Mouse (Mus musculus) erythroblast, embryonic 14.5 days (primary cell): ENCODE measurements around the gene Apof.

Source experiments
- GATA1 ChIP-seq: IDR thresholded peaks from 2 replicates; pipeline ENCODE4 v1.6.1; 2012; ENCODE audit warnings: low read length, inconsistent platforms, mixed read lengths
- TAL1 ChIP-seq: IDR thresholded peaks from 3 replicates; pipeline ENCODE4 v1.6.1; 2012; ENCODE audit warnings: low read length, inconsistent platforms, mixed read lengths

DNA sequence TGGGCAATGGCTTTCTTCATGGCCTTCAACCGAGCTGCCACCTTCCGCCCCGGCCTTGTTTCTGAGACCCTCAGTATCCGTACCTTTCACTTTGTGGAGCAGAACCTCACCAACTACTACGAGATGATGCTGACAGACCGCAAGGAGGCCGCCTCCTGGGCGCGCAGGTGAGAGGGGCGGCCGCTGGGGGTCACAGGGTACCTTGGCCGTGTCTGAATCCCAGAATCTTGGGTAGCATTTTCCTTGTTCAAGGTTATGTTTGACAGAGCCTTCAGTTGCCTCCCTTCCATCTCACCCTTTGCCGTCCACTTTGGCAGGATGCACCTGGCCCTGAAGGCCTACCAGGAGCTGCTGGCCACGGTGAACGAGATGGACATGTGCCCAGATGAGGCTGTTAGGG lies 24.4 kb upstream of the Apof start:
- TF ChIP-seq TAL1: no peak
- no peak for TF ChIP-seq GATA1
